Mouse (Mus musculus) embryo, embryonic 11.5 days (tissue): Measurements from ENCODE around the gene Atxn3.

Experiments used
- DNase-seq: peaks from one replicate; pipeline ENCODE4 v3.0.0-alpha.2; 2012; ENCODE audit warnings: low read depth, low spot score

The Atxn3 gene

GRCm38 (mm10) chr12:101893296-101893695, 64.8 kb downstream of the Atxn3 start:
- DNase-seq: no peak

GRCm38 (mm10) chr12:101892832-101893231, 65.2 kb downstream of the Atxn3 start:
- no peak for DNase-seq

GRCm38 (mm10) chr12:101891066-101891465, 67.0 kb downstream of the Atxn3 start:
- DNase-seq: no peak

- DNase-seq: no peak
Observed at GRCm38 (mm10) chr12:101889351-101889750, 68.7 kb downstream of the Atxn3 start.

GRCm38 (mm10) chr12:101888312-101888711, 69.7 kb downstream of the Atxn3 start:
- DNase-seq: no peak

GRCm38 (mm10) chr12:101884926-101885325, 73.1 kb downstream of the Atxn3 start:
- DNase-seq: no peak

- no peak for DNase-seq
Observed at GRCm38 (mm10) chr12:101876374-101876773, 81.7 kb downstream of the Atxn3 start.

GRCm38 (mm10) chr12:101875107-101875506, 82.9 kb downstream of the Atxn3 start:
- peak; percentile 2 for DNase-seq
